Mouse (Mus musculus) neural tube, embryonic 15.5 days (tissue): ENCODE data around the gene Ptprcap. TPM values are rescaled to one million over a fixed set of nuclear protein-coding genes. Genes with fewer than 3 reads are reported as not detected.

ENCODE experiments used
- ATAC-seq: fragments of 200-750 bp; cut with Nextera tagmentation; 2 replicates; pipeline ENCODE4 v1.8.0; 2017; ENCODE audit warnings: mild to moderate bottlenecking, moderate TSS enrichment, moderate library complexity; ENCODE audit not compliant: low FRiP score
- H3K27ac ChIP-seq: fragments of 300-500 bp; sonication (generic); replicated peaks from 2 replicates; pipeline ENCODE4 v1.5.1; 2015; ENCODE audit warnings: mild to moderate bottlenecking, inconsistent platforms
- H3K27me3 ChIP-seq: fragments of 300-500 bp; sonication (generic); replicated peaks from 2 replicates; pipeline ENCODE4 v1.6.1; 2015; ENCODE audit warnings: inconsistent platforms
- H3K36me3 ChIP-seq: fragments of 300-500 bp; sonication (generic); 2 replicates; pipeline ENCODE4 v1.6.1; 2015; ENCODE audit warnings: inconsistent platforms
- H3K4me1 ChIP-seq: fragments of 300-500 bp; sonication (generic); 2 replicates; pipeline ENCODE4 v1.6.1; 2015; ENCODE audit warnings: inconsistent platforms
- H3K4me2 ChIP-seq: fragments of 300-500 bp; sonication (generic); 2 replicates; pipeline ENCODE4 v1.6.1; 2015; ENCODE audit warnings: inconsistent platforms, mild to moderate bottlenecking, moderate library complexity
- H3K4me3 ChIP-seq: fragments of 300-500 bp; sonication (generic); replicated peaks from 2 replicates; pipeline ENCODE4 v1.5.1; 2015; ENCODE audit warnings: mild to moderate bottlenecking, inconsistent platforms
- H3K9ac ChIP-seq: fragments of 300-500 bp; sonication (generic); replicated peaks from 2 replicates; pipeline ENCODE4 v1.6.1; 2015; ENCODE audit warnings: mild to moderate bottlenecking, inconsistent platforms
- H3K9me3 ChIP-seq: fragments of 300-500 bp; sonication (generic); replicated peaks from 2 replicates; pipeline ENCODE4 v1.6.1; 2016; ENCODE audit warnings: inconsistent platforms
- WGBS: fragments of 180-500 bp; shearing (Covaris S2); methylation state at CpG from one replicate; pipeline ENCODE4 v1.1.7; 2015; ENCODE audit warnings: mixed read lengths; 5-methylcytosine and 5-hydroxymethylcytosine counted together
- polyA plus RNA-seq: library from polyadenylated mRNA; unstranded; fragments of >200 nt; fragmentation: Nextera tagmentation; extraction: Ambion mirVana; gene quantifications from 2 replicates; pipeline ENCODE4 v1.2.1, GENCODE M21; 2015

Ptprcap gene
- polyA plus RNA-seq, 1 experiment from 2014 or later, result 1.0 TPM

DNA sequence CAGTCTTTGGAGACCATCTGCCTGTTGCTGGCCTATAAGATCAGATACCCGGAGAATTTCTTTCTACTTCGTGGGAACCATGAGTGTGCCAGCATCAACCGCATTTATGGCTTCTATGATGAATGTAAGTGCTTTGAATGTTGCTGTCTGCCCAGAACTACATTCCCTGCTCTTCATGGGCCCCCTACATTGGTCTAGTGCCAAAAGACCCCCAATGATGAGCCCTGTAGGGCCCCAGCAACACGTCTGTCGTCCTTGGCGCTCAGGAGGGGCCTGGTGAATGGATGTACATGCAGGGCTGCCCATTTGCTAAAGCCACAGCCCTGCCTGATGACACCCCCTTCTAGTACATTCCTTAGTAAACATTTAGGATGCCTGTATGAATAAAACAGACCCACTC, 39.7 kb downstream of the Ptprcap start:
- peak overlapping the region; percentile 97 for H3K4me3 ChIP-seq
- peaks cover 50% of the 10 kb centered on the region for H3K4me1 ChIP-seq
- H3K4me2 ChIP-seq, result peak overlapping the region; percentile 93
- ATAC-seq, result no peak
- H3K27ac ChIP-seq, result peak overlapping the region; percentile 94
- H3K27me3 ChIP-seq, result no peaks in the 10 kb centered on the region
- 58% methylated on average over 6 of the region's 6 CpGs for WGBS
- H3K9ac ChIP-seq, result peak overlapping the region; percentile 99
- no peaks in the 10 kb centered on the region for H3K9me3 ChIP-seq
- H3K36me3 ChIP-seq, result peaks cover 42% of the 10 kb centered on the region

DNA sequence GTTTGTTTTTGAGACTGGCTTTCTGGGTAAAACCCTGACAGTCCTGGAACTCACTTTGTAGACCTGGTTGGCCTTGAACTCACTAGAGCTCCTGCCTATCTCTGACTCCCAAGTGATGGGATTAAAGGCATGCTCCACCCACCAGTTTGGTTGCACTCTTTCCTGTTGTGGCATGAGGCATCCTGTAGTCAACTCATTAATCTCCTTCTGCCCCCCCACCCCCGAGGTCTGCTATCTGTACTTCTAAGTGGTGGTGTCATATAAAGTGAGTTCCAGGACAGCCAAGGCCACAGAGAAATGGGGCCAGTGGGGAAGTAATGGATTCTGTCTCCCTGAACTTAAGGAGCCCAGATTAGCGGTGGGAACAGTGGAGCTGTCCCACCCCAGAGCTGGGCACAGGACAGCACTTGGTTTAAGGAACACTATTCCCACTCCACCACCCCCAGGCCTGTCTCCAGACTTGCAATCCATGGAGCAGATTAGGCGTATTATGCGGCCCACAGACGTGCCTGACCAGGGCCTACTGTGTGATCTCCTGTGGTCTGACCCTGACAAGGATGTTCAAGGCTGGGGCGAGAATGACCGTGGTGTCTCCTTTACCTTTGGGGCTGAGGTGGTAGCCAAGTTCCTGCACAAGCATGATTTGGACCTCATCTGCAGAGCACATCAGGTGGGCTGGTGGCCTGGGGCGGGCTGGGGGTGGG, 40.8 kb downstream of the Ptprcap start:
- no peak for ATAC-seq
- Histone ChIP-seq H3K27ac (0 out of 2 replicates have a peak overlapping the region, but pooled peaks have one; percentile 13), H3K4me2 (peak overlapping the region; percentile 93; the same call in 1 of the 2 replicates), H3K9ac (no peak overlapping the region), H3K36me3 (peaks cover 48% of the 10 kb centered on the region), H3K4me1 (peaks cover 51% of the 10 kb centered on the region), H3K9me3 (no peaks in the 10 kb centered on the region), H3K4me3 (no peak overlapping the region), H3K27me3 (no peaks in the 10 kb centered on the region)
- WGBS, result 89% methylated on average over 8 of the region's 8 CpGs

DNA sequence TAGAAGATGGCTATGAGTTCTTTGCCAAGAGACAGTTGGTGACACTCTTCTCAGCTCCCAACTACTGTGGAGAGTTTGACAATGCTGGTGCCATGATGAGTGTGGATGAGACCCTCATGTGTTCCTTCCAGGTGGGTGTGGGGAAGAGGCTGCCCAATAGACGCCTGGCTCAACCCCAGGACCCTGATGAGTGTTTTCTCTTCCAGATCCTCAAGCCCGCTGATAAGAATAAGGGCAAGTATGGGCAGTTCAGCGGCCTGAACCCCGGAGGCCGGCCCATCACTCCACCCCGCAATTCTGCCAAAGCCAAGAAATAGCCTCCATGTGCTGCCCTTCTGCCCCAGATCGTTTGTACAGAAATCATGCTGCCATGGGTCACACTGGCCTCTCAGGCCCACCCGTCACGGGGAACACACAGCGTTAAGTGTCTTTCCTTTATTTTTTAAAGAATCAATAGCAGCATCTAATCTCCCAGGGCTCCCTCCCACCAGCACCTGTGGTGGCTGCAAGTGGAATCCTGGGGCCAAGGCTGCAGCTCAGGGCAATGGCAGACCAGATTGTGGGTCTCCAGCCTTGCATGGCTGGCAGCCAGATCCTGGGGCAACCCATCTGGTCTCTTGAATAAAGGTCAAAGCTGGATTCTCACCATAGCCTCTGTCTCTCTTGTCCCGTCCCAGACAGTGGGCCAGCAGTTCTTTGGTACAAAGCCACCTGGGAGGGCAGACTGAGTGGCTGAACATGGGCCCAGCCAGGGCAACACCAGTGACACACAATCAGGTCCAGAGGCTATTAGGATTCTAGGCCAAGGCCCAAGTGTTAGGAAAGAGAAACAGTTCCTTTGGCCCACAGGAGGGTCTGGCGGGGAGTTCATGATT, 41.6 kb downstream of the Ptprcap start:
- Histone ChIP-seq H3K4me2 (no peak overlapping the region), H3K36me3 (peaks cover 51% of the 10 kb centered on the region), H3K27me3 (no peaks in the 10 kb centered on the region), H3K4me3 (no peak overlapping the region), H3K9ac (no peak overlapping the region), H3K9me3 (no peaks in the 10 kb centered on the region), H3K4me1 (peaks cover 57% of the 10 kb centered on the region), H3K27ac (0 out of 2 replicates have a peak overlapping the region, but pooled peaks have one; percentile 13)
- ATAC-seq, result no peak
- 79% methylated on average over 12 of the region's 12 CpGs for WGBS

DNA sequence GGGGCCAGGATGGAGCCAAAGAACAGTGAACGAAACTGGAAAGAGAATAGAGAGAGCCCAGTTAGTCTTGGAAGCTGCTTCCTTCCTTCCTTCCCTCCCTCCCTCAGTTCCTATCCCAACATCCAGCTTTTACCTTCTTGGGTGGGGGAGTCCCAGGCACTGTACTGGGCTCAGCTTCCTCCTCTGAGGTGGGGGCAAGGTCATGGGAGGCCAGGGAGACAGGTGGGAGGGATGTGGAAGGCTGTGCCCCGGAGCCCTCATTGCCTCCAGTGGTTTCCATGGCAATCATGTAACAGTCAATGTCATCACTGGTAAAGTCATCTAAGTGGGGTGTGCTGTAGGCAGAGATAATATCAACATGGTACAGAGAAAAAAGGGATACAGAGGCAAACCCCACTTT, 42.6 kb downstream of the Ptprcap start:
- no peak overlapping the region for H3K4me3 ChIP-seq
- 63% methylated on average over 2 of the region's 2 CpGs for WGBS
- H3K27ac ChIP-seq, result no peak overlapping the region
- no peak for ATAC-seq
- no peak overlapping the region for H3K9ac ChIP-seq
- H3K36me3 ChIP-seq, result peaks cover 51% of the 10 kb centered on the region
- no peak overlapping the region for H3K4me2 ChIP-seq
- no peaks in the 10 kb centered on the region for H3K27me3 ChIP-seq
- H3K4me1 ChIP-seq, result peaks cover 64% of the 10 kb centered on the region
- H3K9me3 ChIP-seq, result no peaks in the 10 kb centered on the region

- Histone ChIP-seq H3K27me3 (no peaks in the 10 kb centered on the region), H3K9ac (no peak overlapping the region), H3K27ac (no peak overlapping the region), H3K36me3 (peaks cover 51% of the 10 kb centered on the region), H3K4me3 (no peak overlapping the region), H3K9me3 (no peaks in the 10 kb centered on the region), H3K4me2 (no peak overlapping the region), H3K4me1 (peaks cover 63% of the 10 kb centered on the region)
- 30% methylated on average over 5 of the region's 5 CpGs for WGBS
- ATAC-seq, result no peak
Measured at GRCm38 (mm10) chr19:4196548-4196947, 43.1 kb downstream of the Ptprcap start.

- Histone ChIP-seq H3K36me3 (peaks cover 51% of the 10 kb centered on the region), H3K4me2 (no peak overlapping the region), H3K27me3 (no peaks in the 10 kb centered on the region), H3K9me3 (no peaks in the 10 kb centered on the region), H3K4me1 (peaks cover 65% of the 10 kb centered on the region), H3K9ac (no peak overlapping the region), H3K4me3 (no peak overlapping the region), H3K27ac (no peak overlapping the region)
- no peak for ATAC-seq
- 69% methylated on average over 3 of the region's 3 CpGs for WGBS
Measured at GRCm38 (mm10) chr19:4197180-4197579, 43.8 kb downstream of the Ptprcap start.

- peak within 1 kb of the TSS; percentile 80 for H3K9ac ChIP-seq
- H3K27me3 ChIP-seq, result peaks cover 16% of the 10 kb centered on the region; the same call in 1 of the 2 replicates
- H3K4me1 ChIP-seq, result peaks cover 34% of the 10 kb centered on the region
- peak; percentile 88 for ATAC-seq
- under 1% methylated on average over 34 of the region's 34 CpGs for WGBS
- H3K4me3 ChIP-seq, result peak within 1 kb of the TSS; percentile 51
- H3K36me3 ChIP-seq, result peaks cover 20% of the 10 kb centered on the region
- peak within 1 kb of the TSS; percentile 73 for H3K27ac ChIP-seq
- H3K4me2 ChIP-seq, result peak within 1 kb of the TSS; percentile 97
- no peaks in the 10 kb centered on the region for H3K9me3 ChIP-seq
Measured at GRCm38 (mm10) chr19:4201291-4201909, 48.0 kb downstream of the Ptprcap start, which contains the start of gene Rad9a. TSS of gene Rad9a (minus strand) at chr19:4201662.

DNA sequence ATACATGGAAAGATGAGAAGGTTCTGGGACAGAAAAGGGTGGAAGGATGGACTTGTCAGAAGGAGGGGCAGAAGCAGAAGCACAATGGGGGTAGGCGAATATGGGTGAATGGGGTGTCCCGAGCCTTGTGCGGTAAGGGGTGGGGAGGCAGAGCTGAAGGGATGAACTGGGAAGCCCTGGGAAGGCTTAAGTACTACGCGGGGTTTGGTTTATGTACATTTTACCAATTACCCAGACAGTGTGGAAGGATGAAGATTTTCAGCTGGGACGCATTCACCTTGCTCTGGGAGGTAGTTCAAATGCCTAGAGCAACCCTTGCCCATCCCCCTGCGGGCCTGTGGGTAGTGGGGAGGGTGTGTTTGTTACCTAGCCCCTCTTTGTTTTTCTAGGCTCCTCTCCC, 48.7 kb downstream of the Ptprcap start:
- peak overlapping the region; percentile 73 for H3K27ac ChIP-seq
- ATAC-seq, result peak; percentile 30; the same call in 1 of the 2 replicates
- peaks cover 30% of the 10 kb centered on the region for H3K4me1 ChIP-seq
- WGBS, result 37% methylated on average over 7 of the region's 7 CpGs
- peak overlapping the region; percentile 80 for H3K9ac ChIP-seq
- H3K9me3 ChIP-seq, result no peaks in the 10 kb centered on the region
- peaks cover 12% of the 10 kb centered on the region for H3K36me3 ChIP-seq
- peaks cover 16% of the 10 kb centered on the region; the same call in 1 of the 2 replicates for H3K27me3 ChIP-seq
- peak overlapping the region; percentile 97 for H3K4me2 ChIP-seq
- H3K4me3 ChIP-seq, result peak overlapping the region; percentile 51

- H3K27me3 ChIP-seq, result peaks cover 16% of the 10 kb centered on the region; the same call in 1 of the 2 replicates
- no peak overlapping the region for H3K4me3 ChIP-seq
- H3K9ac ChIP-seq, result no peak overlapping the region
- 69% methylated on average over 3 of the region's 3 CpGs for WGBS
- H3K9me3 ChIP-seq, result no peaks in the 10 kb centered on the region
- no peak overlapping the region for H3K4me2 ChIP-seq
- ATAC-seq, result no peak
- H3K36me3 ChIP-seq, result peaks cover 9% of the 10 kb centered on the region; the same call in 1 of the 2 replicates
- H3K4me1 ChIP-seq, result peaks cover 30% of the 10 kb centered on the region
- no peak overlapping the region for H3K27ac ChIP-seq
Measured at GRCm38 (mm10) chr19:4203148-4203547, 49.7 kb downstream of the Ptprcap start.

- no peak overlapping the region for H3K9ac ChIP-seq
- WGBS, result 62% methylated on average over 13 of the region's 13 CpGs
Measured at GRCm38 (mm10) chr19:4203604-4204326, 50.4 kb downstream of the Ptprcap start.

GRCm38 (mm10) chr19:4204889-4205288, 51.5 kb downstream of the Ptprcap start:
- no peak for ATAC-seq
- no peak overlapping the region for H3K4me2 ChIP-seq
- no peaks in the 10 kb centered on the region for H3K36me3 ChIP-seq
- H3K9ac ChIP-seq, result no peak overlapping the region
- H3K4me3 ChIP-seq, result no peak overlapping the region
- peaks cover 24% of the 10 kb centered on the region for H3K4me1 ChIP-seq
- no peak overlapping the region for H3K27ac ChIP-seq
- WGBS, result 73% methylated on average over 3 of the region's 4 CpGs
- peaks cover 16% of the 10 kb centered on the region; the same call in 1 of the 2 replicates for H3K27me3 ChIP-seq
- H3K9me3 ChIP-seq, result no peaks in the 10 kb centered on the region

More at GRCm38 (mm10) chr19:4203604-4204326, 50.4 kb downstream of the Ptprcap start:
- Histone ChIP-seq H3K27ac (no peak overlapping the region), H3K27me3 (peaks cover 16% of the 10 kb centered on the region; the same call in 1 of the 2 replicates), H3K4me1 (peaks cover 30% of the 10 kb centered on the region), H3K4me2 (no peak overlapping the region), H3K9me3 (no peaks in the 10 kb centered on the region), H3K36me3 (peaks cover 5% of the 10 kb centered on the region; the same call in 1 of the 2 replicates), H3K4me3 (no peak overlapping the region)
- ATAC-seq, result no peak
